Mouse (Mus musculus) gastrocnemius, postnatal 10 days (tissue): Measurements from ENCODE around the gene 7530416G11Rik. TPM values are rescaled to one million over a fixed set of nuclear protein-coding genes. Genes with fewer than 3 reads are reported as not detected.

Experiments
- DNase-seq: peaks from one replicate; pipeline ENCODE4 v3.0.0; 2021; ENCODE audit warnings: mixed read lengths
- total RNA-seq, 2 experiments: library from RNA; stranded (reverse); gene quantifications; 2 replicates each; pipeline ENCODE4 v1.2.3; 2021

Gene 7530416G11Rik
- total RNA-seq, 2 experiments from 2014 or later, result not detected

GRCm38 (mm10) chr15:85479919-85480318 is 23.1 kb downstream of the 7530416G11Rik start:
- no peak for DNase-seq

- DNase-seq, result peak; percentile 50
Observed at GRCm38 (mm10) chr15:85479365-85479764, 23.7 kb downstream of the 7530416G11Rik start.

DNA sequence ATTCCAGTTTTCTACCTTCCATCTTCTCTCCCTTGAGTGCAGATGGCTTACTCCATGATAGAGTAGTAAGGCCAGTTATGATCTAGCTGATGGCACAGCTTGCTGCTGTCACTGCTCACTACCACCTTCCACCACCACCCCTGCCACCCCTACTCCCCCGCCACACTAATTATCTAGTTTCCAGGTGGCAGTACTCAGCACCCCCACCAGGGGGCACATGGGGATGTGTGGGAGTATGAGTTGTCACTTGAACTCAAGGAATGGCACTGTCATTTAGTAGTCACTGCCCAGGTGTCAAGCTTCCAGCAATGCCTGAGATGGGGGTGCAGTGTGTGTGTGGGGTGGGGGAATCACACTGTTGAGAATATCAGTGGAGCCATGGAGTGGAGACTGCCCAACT is 25.4 kb downstream of the 7530416G11Rik start:
- peak; percentile 80 for DNase-seq

- DNase-seq, result no peak
Observed at GRCm38 (mm10) chr15:85474697-85475096, 28.3 kb downstream of the 7530416G11Rik start.

DNA sequence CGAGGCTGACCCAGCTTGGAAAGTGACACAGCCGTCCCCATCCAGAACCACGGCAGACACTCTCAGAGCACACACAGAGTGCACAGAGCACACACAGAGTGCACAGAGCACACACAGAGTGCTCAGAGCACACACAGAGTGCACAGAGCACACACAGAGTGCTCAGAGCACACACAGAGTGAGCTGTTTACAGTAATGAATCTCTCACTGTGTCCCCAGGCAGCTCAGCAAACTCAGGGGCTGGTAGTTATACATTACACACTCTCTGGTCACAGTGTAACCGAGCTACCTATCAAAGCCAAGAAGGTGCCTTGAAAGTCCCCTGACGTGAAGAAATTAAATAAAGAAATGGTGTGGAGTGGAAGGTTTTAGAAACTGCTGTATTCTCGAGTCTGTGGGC is 33.6 kb downstream of the 7530416G11Rik start:
- DNase-seq, result no peak

GRCm38 (mm10) chr15:85466456-85467067 is 36.5 kb downstream of the 7530416G11Rik start:
- no peak for DNase-seq

DNA sequence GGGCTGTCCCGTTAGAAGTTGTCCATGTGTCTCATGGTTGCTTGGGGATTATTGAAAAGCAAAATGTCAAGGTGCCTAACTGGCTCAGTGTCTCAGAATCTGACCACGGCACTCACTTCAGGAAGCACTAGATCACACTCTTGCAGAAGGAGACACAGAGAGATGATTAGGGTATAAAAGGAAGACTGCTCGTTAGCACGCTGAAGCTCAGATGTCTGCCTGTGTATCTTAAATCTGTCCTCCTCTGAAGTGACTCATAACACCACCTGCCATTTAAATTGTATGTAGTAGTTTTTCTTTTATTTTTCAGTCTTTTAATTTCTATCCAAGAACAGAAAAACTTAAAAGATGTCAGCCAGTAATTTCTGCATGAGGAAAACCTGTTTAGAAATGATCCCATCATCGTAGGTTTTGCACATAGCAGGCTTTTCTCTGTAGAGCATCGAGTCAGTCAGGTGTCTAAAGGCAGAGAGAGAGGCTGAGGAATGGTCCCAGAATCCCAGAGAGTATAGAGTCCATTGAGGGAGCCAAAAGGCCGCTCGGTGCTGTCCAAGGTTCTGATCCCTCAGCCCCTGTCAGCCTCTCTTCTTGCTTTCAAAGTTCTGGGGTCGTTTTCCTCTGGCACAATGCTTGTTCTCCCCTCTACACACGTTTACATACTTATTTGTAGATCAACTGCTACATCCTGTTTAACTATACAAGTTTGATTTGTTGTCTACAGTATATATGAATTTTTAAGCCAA is 38.0 kb downstream of the 7530416G11Rik start:
- no peak for DNase-seq

DNA sequence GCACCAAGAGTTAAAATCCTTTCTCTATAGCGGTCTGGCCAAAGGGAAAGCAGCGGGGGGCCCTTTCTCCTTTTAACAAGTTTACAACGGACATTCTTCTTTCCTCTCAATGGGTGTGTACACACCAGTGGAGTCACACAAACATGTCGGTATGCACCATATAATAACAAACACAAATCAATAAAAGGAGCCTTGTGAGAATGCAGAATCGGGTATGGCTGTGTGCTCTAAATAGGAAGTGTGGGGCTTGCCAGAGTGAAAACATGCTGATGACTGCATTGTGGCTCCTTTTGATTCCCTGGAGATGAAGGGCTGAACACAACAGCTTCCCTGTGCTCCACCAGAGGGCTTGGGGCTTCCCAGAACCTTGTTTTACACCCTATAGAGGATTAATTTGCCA is 38.8 kb downstream of the 7530416G11Rik start:
- DNase-seq, result no peak

DNA sequence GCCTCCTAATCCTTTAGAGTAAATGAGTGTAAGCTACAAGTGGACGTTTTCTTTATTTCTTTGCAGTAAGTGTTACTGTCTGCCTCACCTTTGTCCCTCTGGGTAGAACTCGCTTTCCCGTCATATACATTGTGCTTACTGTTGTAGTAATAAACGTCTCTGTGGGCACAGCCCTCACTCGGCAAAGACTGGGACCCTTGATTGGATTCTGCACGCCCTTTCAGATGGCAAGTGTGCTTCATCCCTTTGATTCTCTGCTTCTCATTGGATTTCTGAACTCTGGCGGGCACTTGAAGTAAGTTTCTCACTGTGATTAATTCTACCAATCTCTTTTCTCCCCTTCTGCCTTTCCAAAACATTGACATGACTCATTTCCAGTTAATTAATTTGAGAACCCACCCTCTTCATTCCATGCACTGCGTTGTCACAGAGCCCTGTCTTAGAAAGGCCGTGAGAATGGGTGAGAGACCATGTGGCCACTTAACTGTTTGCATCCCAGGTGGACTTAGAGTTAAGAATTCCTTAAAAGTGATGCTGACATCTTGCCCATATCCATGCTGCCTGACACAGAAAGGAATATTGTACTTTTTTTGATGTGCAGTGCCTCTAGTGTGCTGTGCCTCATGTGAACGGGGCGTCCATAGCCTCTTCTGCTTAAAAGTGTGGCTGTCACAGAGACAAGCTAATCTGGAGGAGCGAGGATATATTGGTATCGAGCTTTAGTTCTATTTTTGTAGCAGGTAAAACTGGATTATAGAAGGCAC is 39.8 kb downstream of the 7530416G11Rik start:
- DNase-seq, result no peak

GRCm38 (mm10) chr15:85462138-85462537 is 40.9 kb downstream of the 7530416G11Rik start:
- no peak for DNase-seq

DNA sequence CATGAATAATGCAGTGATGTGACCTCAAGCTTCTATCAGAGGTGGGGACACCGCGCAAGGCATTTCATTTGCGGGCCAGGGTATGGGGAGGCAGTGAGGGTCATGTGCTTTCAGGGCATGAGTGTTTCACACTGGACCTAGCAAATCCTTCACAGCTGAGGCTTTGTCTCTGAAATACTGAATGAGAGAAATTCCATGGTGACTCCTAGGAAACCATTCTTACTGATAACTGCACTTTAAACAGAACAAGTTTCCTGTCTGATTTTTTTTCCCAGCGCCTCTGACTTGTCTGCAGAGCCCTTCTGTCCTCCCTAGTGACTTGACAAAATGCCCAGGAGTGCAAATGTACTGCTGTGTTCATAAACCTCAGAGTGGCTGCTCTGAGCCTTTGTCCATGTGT is 41.5 kb downstream of the 7530416G11Rik start:
- DNase-seq, result no peak

- no peak for DNase-seq
Observed at GRCm38 (mm10) chr15:85458631-85459082, 44.4 kb downstream of the 7530416G11Rik start.

GRCm38 (mm10) chr15:85457838-85458237 is 45.2 kb downstream of the 7530416G11Rik start:
- DNase-seq, result no peak

GRCm38 (mm10) chr15:85456891-85457290 is 46.1 kb downstream of the 7530416G11Rik start:
- DNase-seq, result no peak

- DNase-seq, result no peak
Observed at GRCm38 (mm10) chr15:85446652-85447051, 56.4 kb downstream of the 7530416G11Rik start.

Other genes starting within 250 kb of the 7530416G11Rik start
- gene Atxn10, start 167.0 kb downstream of the 7530416G11Rik start, total RNA-seq, result 10 to 100 TPM; 69.7 to 78.9 TPM
- gene Wnt7b, start 79.2 kb upstream of the 7530416G11Rik start, total RNA-seq, result under 1 TPM; 0.07 to 0.16 TPM
- gene Ppara, start 231.8 kb upstream of the 7530416G11Rik start, total RNA-seq, result 1 to 10 TPM; 5.0 to 6.5 TPM